Mouse (Mus musculus) CH12.LX (cell line): ENCODE results near the gene Osbpl6. TPM values are rescaled to one million over a fixed set of nuclear protein-coding genes. Genes with fewer than 3 reads are reported as not detected.
A peak's percentile ranks its signal among the peaks of the same experiment; 100 is the strongest.

Experiments used
- DNase-seq: peaks from one replicate; pipeline ENCODE4 v3.0.0-alpha.2; 2013; ENCODE audit errors: extremely low read depth
- H3K27ac ChIP-seq: 2 replicates; pipeline ENCODE4 v1.5.1; 2012; ENCODE audit warnings: low read depth, mild to moderate bottlenecking, control low read depth, moderate library complexity; ENCODE audit not compliant: insufficient read depth
- H3K27me3 ChIP-seq: replicated peaks from 2 replicates; pipeline ENCODE3; 2012; ENCODE audit warnings: inconsistent platforms
- H3K36me3 ChIP-seq, 2 experiments: replicated peaks in 1 of 2; 2 replicates each; pipeline versions ENCODE3 to v1.6.1; 2012; ENCODE audit warnings: inconsistent platforms in 1 of 2, low read length in 1 of 2, mild to moderate bottlenecking in 1 of 2, mixed read lengths in 1 of 2, moderate library complexity in 1 of 2; ENCODE audit not compliant: control insufficient read depth in 1 of 2, insufficient read depth in 1 of 2
- H3K4me1 ChIP-seq, 2 experiments: 2 replicates each; pipeline ENCODE4 v1.6.1; 2012; ENCODE audit warnings: inconsistent platforms in 1 of 2, moderate library complexity in 1 of 2; ENCODE audit not compliant: insufficient read depth in 2 of 2, control insufficient read depth in 1 of 2
- H3K4me2 ChIP-seq: 2 replicates; pipeline ENCODE4 v1.6.1; 2012; ENCODE audit warnings: low read depth, mild to moderate bottlenecking, control low read depth; ENCODE audit not compliant: poor library complexity, insufficient read depth, severe bottlenecking
- H3K4me3 ChIP-seq, 3 experiments: fragments of 150-350 bp in 1 of 3; sonication (generic) in 1 of 3; replicated peaks in 1 of 3; 2 replicates each; pipeline versions ENCODE3 to v1.5.1; 2011 to 2012; ENCODE audit warnings: low read depth in 2 of 3, low read length in 2 of 3, mild to moderate bottlenecking in 2 of 3, moderate library complexity in 2 of 3, control low read depth in 1 of 3, improper control_type of control experiment in 1 of 3, inconsistent platforms in 1 of 3, mixed read lengths in 1 of 3; ENCODE audit not compliant: poor library complexity in 1 of 3
- H3K79me2 ChIP-seq: replicated peaks from 2 replicates; pipeline ENCODE4 v1.6.1; 2012; ENCODE audit warnings: mild to moderate bottlenecking, moderate library complexity; ENCODE audit not compliant: control insufficient read depth, poor library complexity, insufficient read depth, severe bottlenecking; ENCODE audit errors: extremely low read depth
- H3K9ac ChIP-seq: 2 replicates; pipeline ENCODE4 v1.6.1; 2012; ENCODE audit warnings: low read depth, mild to moderate bottlenecking, control low read depth, moderate library complexity; ENCODE audit not compliant: insufficient read depth
- H3K9me3 ChIP-seq: replicated peaks from 2 replicates; pipeline ENCODE3; 2012; ENCODE audit warnings: low read length, inconsistent platforms, mixed read lengths
- BHLHE40 ChIP-seq: IDR thresholded peaks from 2 replicates; pipeline ENCODE4 v1.6.1; 2011; ENCODE audit warnings: mild to moderate bottlenecking, low read depth, low read length, improper control_type of control experiment
- CHD2 ChIP-seq: IDR thresholded peaks from 2 replicates; pipeline ENCODE4 v1.6.1; 2011; ENCODE audit warnings: low read length, improper control_type of control experiment
- ETS1 ChIP-seq: conservative IDR thresholded peaks from 2 replicates; pipeline ENCODE4 v1.6.1; 2012; ENCODE audit warnings: low read depth, mild to moderate bottlenecking, inconsistent platforms, low read length, improper control_type of control experiment, moderate library complexity
- JUN ChIP-seq: IDR thresholded peaks from 2 replicates; pipeline ENCODE4 v1.6.1; 2011; ENCODE audit warnings: low read depth, mild to moderate bottlenecking, low read length, improper control_type of control experiment, moderate library complexity; ENCODE audit not compliant: insufficient read depth
- JUND ChIP-seq: conservative IDR thresholded peaks from 2 replicates; pipeline ENCODE4 v1.6.1; 2011; ENCODE audit warnings: low read depth, low read length, improper control_type of control experiment
- KAT2A ChIP-seq: IDR thresholded peaks from 2 replicates; pipeline ENCODE4 v1.6.1; 2012; ENCODE audit warnings: low read length, improper control_type of control experiment, inconsistent platforms; ENCODE audit not compliant: insufficient replicate concordance
- MEF2A ChIP-seq: IDR thresholded peaks from 2 replicates; pipeline ENCODE4 v1.6.1; 2014; ENCODE audit warnings: low read depth, mild to moderate bottlenecking, inconsistent platforms, low read length, improper control_type of control experiment, borderline replicate concordance
- MYC ChIP-seq: IDR thresholded peaks from 2 replicates; pipeline ENCODE4 v1.6.1; 2011; ENCODE audit warnings: low read depth, mild to moderate bottlenecking, improper control_type of control experiment, low read length
- NRF1 ChIP-seq: IDR thresholded peaks from 2 replicates; pipeline ENCODE4 v1.6.1; 2014; ENCODE audit warnings: low read depth, mild to moderate bottlenecking, inconsistent platforms, low read length, improper control_type of control experiment, moderate library complexity
- PAX5 ChIP-seq: IDR thresholded peaks from 2 replicates; pipeline ENCODE4 v1.6.1; 2012; ENCODE audit warnings: low read length, inconsistent platforms, mixed read lengths
- POLR2A ChIP-seq: IDR thresholded peaks from 2 replicates; pipeline ENCODE4 v1.6.1; 2011; ENCODE audit warnings: low read depth, mild to moderate bottlenecking, improper control_type of control experiment, low read length
- RAD21 ChIP-seq: IDR thresholded peaks from 2 replicates; pipeline ENCODE4 v1.6.1; 2011; ENCODE audit warnings: low read depth, mild to moderate bottlenecking, low read length, improper control_type of control experiment, moderate library complexity
- TCF12 ChIP-seq: IDR thresholded peaks from 2 replicates; pipeline ENCODE4 v1.6.1; 2014; ENCODE audit warnings: low read depth, mild to moderate bottlenecking, inconsistent platforms, low read length, improper control_type of control experiment
- USF2 ChIP-seq: conservative IDR thresholded peaks from 2 replicates; pipeline ENCODE4 v1.6.1; 2011; ENCODE audit warnings: low read depth, low read length, improper control_type of control experiment
- dilution Hi-C: fragments of 300-500 bp; cut with MboI; formaldehyde crosslinking; loops from 2 replicates; pipeline ENCODE4 v1.14.3; 2020; ENCODE audit warnings: low sequenced_read_pairs; ENCODE audit not compliant: extremely low pct_unique_long_range_greater_than_20kb, extremely low pct_ligation_motif_present
- in situ Hi-C: fragments of 300-500 bp; cut with MboI; formaldehyde crosslinking; loops from 3 replicates; pipeline ENCODE4 v1.14.3; 2019; ENCODE audit warnings: low sequenced_read_pairs, low pct_ligation_motif_present, low pct_unique_long_range_greater_than_20kb, mixed read lengths
- polyA plus RNA-seq: library from polyadenylated mRNA; unstranded; fragments of >175 nt; gene quantifications from 2 replicates; pipeline ENCODE4 v1.2.1, GENCODE M21; 2012; ENCODE audit warnings: low read depth; ENCODE audit not compliant: insufficient read length
- total RNA-seq, 2 experiments: library from RNA; depleted of rRNA; stranded (reverse); fragments of 300-350 nt in 1 of 2; fragments of >200 nt in 1 of 2; gene quantifications; 2 replicates each; pipeline ENCODE4 v1.2.3; 2012 to 2014

Osbpl6 gene
- total and polyA plus RNA-seq, 3 experiments = 0.19 to 0.60 (median 0.38) TPM

DNA sequence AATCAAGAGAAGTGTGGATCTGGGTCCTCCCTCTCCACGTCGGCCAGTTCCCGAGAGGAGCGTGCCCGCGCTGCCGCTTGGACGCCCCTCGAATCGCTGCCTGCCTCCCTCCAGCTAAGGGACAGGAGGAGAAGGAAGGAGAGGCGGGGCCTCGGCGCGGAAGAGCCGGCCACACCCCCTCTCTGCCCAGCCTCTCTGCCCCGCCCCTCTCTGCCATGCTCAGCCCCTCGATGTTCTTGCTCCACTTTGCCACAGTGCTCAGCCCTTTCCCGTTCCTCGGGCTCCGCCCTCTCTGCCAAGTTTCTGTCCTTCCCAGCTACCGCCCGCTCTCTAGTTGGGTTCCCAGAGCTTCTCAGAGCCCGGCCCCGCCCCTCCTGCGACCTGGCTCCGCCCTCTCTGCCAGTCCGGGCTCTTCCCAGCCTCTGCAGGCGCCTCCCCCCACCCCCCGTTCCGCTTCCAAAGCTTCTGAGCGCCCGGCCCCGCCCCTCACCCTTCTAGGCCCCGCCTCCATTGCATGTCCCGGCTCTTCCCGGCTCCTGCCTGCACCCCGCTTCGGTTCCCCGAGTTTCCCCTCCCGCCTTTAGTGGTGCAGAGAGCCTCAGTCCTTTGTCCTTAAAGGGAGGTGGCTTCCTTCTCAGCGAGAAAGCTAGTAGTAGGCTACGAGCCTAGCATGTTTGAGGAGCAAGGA, 241.7 kb downstream of the Osbpl6 start, which contains the start of the genes Prkra and Pjvk (continued):
- no peak for TF ChIP-seq BHLHE40
- no peak for TF ChIP-seq USF2

GRCm38 (mm10) chr2:76648666-76649141, 242.4 kb downstream of the Osbpl6 start:
- no peaks in the 10 kb centered on the region for H3K36me3 ChIP-seq
- dilution Hi-C loops = no loop called here
- H3K4me1 ChIP-seq = peaks cover 4 to 7% of the 10 kb centered on the region in 2 experiments; a peak in 3 of 4 replicates
- 0 out of 2 replicates have a peak overlapping the region, but pooled peaks have one; percentile 46 for H3K9ac ChIP-seq
- H3K27ac ChIP-seq = no peak overlapping the region
- H3K27me3 ChIP-seq = no peaks in the 10 kb centered on the region
- no peak for DNase-seq
- peak overlapping the region; percentile 19; the same call in 1 of the 2 replicates for H3K4me2 ChIP-seq
- H3K9me3 ChIP-seq = no peaks in the 10 kb centered on the region
- H3K4me3 ChIP-seq = peak overlapping the region in 1 of 3 experiments; percentile 68
- in situ Hi-C loops = no loop called here
- H3K79me2 ChIP-seq = no peaks in the 10 kb centered on the region
- TF ChIP-seq MEF2A (no peak), JUN (no peak), JUND (no peak), TCF12 (no peak), RAD21 (no peak), ETS1 (no peak), CHD2 (no peak), POLR2A (no peak), KAT2A (no peak), MYC (no peak), PAX5 (no peak), NRF1 (no peak)

Other genes starting within 250 kb of the Osbpl6 start
- 0.08 and 0.38 TPM in 2 replicates for gene Pde11a, start 67.7 kb upstream of the Osbpl6 start, total RNA-seq (2012; rRNA removed)
- 0.20 and 0.21 TPM in 2 replicates for gene Pde11a, start 67.7 kb upstream of the Osbpl6 start, total RNA-seq (2014; rRNA removed)
- 0.14 and 0.34 TPM in 2 replicates for gene Pde11a, start 67.7 kb upstream of the Osbpl6 start, polyA plus RNA-seq
- not detected in 2 replicates for gene Cyct, start 46.1 kb upstream of the Osbpl6 start, total RNA-seq (2012; rRNA removed)
- gene Cyct, start 46.1 kb upstream of the Osbpl6 start, total RNA-seq (2014; rRNA removed) = not detected in 2 replicates
- gene Cyct, start 46.1 kb upstream of the Osbpl6 start, polyA plus RNA-seq = not detected in 2 replicates
- gene Rbm45, start 36.5 kb upstream of the Osbpl6 start, total RNA-seq (2012; rRNA removed) = 53.7 and 60.2 TPM in 2 replicates
- 59.7 and 61.4 TPM in 2 replicates for gene Rbm45, start 36.5 kb upstream of the Osbpl6 start, total RNA-seq (2014; rRNA removed)
- gene Rbm45, start 36.5 kb upstream of the Osbpl6 start, polyA plus RNA-seq = 53.3 and 56.0 TPM in 2 replicates
- gene Prkra, start 241.5 kb downstream of the Osbpl6 start, total RNA-seq (2012; rRNA removed) = 5.6 and 8.4 TPM in 2 replicates
- gene Prkra, start 241.5 kb downstream of the Osbpl6 start, total RNA-seq (2014; rRNA removed) = 13.5 and 13.7 TPM in 2 replicates
- 6.8 and 7.0 TPM in 2 replicates for gene Prkra, start 241.5 kb downstream of the Osbpl6 start, polyA plus RNA-seq
- not detected in 2 replicates for gene Pjvk, start 242.0 kb downstream of the Osbpl6 start, total RNA-seq (2012; rRNA removed)
- not detected in 2 replicates for gene Pjvk, start 242.0 kb downstream of the Osbpl6 start, total RNA-seq (2014; rRNA removed)
- gene Pjvk, start 242.0 kb downstream of the Osbpl6 start, polyA plus RNA-seq = not detected in 2 replicates